Mouse (Mus musculus) embryonic facial prominence, embryonic 10.5 days (tissue): ENCODE measurements around the gene Il9. TPM values are rescaled to one million over a fixed set of nuclear protein-coding genes. Genes with fewer than 3 reads are reported as not detected.

Experiments
- DNase-seq: peaks from one replicate; pipeline ENCODE4 v3.0.0-alpha.2; 2017; ENCODE audit warnings: low spot score
- H3K27ac ChIP-seq: fragments of 300-500 bp; sonication (generic); replicated peaks from 2 replicates; pipeline ENCODE4 v1.5.1; 2016; ENCODE audit warnings: mild to moderate bottlenecking
- H3K27me3 ChIP-seq: fragments of 300-500 bp; sonication (generic); replicated peaks from 2 replicates; pipeline ENCODE4 v1.6.1; 2016; ENCODE audit warnings: low read depth, mild to moderate bottlenecking; ENCODE audit not compliant: poor library complexity, severe bottlenecking
- H3K36me3 ChIP-seq: fragments of 300-500 bp; sonication (generic); replicated peaks from 2 replicates; pipeline ENCODE4 v1.6.1; 2016; ENCODE audit warnings: mild to moderate bottlenecking, moderate library complexity
- H3K4me1 ChIP-seq: fragments of 300-500 bp; sonication (generic); 2 replicates; pipeline ENCODE4 v1.6.1; 2016
- H3K4me3 ChIP-seq: fragments of 300-500 bp; sonication (generic); 2 replicates; pipeline ENCODE4 v1.5.1; 2016; ENCODE audit warnings: mild to moderate bottlenecking, moderate library complexity
- H3K9me3 ChIP-seq: fragments of 300-500 bp; sonication (generic); 2 replicates; pipeline ENCODE4 v1.6.1; 2016; ENCODE audit warnings: mild to moderate bottlenecking
- WGBS: fragments of 180-500 bp; shearing (Covaris S2); methylation state at CpG from one replicate; pipeline ENCODE4 v1.1.7; 2016; 5-methylcytosine and 5-hydroxymethylcytosine counted together
- polyA plus RNA-seq: library from polyadenylated mRNA; unstranded; fragments of >200 nt; fragmentation: Nextera tagmentation; extraction: Ambion mirVana; gene quantifications from 2 replicates; pipeline ENCODE4 v1.2.1, GENCODE M21; 2016

The Il9 gene
- polyA plus RNA-seq, 1 experiment from 2014 or later = not detected

GRCm38 (mm10) chr13:56467786-56468185 lies 14.3 kb downstream of the Il9 start:
- WGBS = 92% methylated on average over 7 of the region's 7 CpGs
- no peak for DNase-seq
- H3K4me3 ChIP-seq = no peak overlapping the region
- H3K27me3 ChIP-seq = no peaks in the 10 kb centered on the region
- H3K27ac ChIP-seq = no peak overlapping the region
- H3K9me3 ChIP-seq = no peaks in the 10 kb centered on the region
- peaks cover 5% of the 10 kb centered on the region; the same call in 1 of the 2 replicates for H3K4me1 ChIP-seq
- H3K36me3 ChIP-seq = no peaks in the 10 kb centered on the region

- no peaks in the 10 kb centered on the region for H3K9me3 ChIP-seq
- H3K4me1 ChIP-seq = peaks cover 5% of the 10 kb centered on the region; the same call in 1 of the 2 replicates
- H3K27ac ChIP-seq = no peak overlapping the region
- WGBS = 80% methylated on average over 6 of the region's 6 CpGs
- DNase-seq = no peak
- H3K27me3 ChIP-seq = no peaks in the 10 kb centered on the region
- H3K36me3 ChIP-seq = no peaks in the 10 kb centered on the region
- no peak overlapping the region for H3K4me3 ChIP-seq
Observed at GRCm38 (mm10) chr13:56463750-56464149, 18.3 kb downstream of the Il9 start.

DNA sequence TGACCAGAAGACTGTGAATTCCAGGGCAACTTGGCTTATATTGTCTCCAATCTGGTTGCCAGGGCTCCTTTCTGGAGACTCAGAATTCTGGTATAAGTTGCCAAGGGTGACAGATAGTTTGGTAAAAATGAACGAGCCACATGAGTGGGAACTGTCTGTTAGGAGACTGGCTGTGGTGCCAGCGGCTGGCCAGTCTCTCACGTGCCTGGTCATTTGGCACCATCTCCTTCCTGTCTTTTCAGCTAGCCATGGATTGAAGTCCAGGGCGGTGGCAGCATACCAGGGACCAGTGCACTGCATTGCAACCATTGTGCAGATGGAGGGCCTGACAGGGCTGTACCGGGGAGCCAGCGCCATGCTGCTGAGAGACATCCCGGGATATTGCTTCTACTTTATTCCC lies 18.8 kb downstream of the Il9 start:
- Histone ChIP-seq H3K4me1 (peaks cover 7% of the 10 kb centered on the region; the same call in 1 of the 2 replicates), H3K9me3 (no peaks in the 10 kb centered on the region), H3K27me3 (no peaks in the 10 kb centered on the region), H3K27ac (no peak overlapping the region), H3K36me3 (no peaks in the 10 kb centered on the region), H3K4me3 (no peak overlapping the region)
- 91% methylated on average over 7 of the region's 7 CpGs for WGBS
- DNase-seq = no peak

- WGBS = 88% methylated on average over 4 of the region's 4 CpGs
- H3K4me3 ChIP-seq = no peak overlapping the region
- no peaks in the 10 kb centered on the region for H3K9me3 ChIP-seq
- H3K27ac ChIP-seq = no peak overlapping the region
- DNase-seq = no peak
- H3K36me3 ChIP-seq = no peaks in the 10 kb centered on the region
- H3K27me3 ChIP-seq = no peaks in the 10 kb centered on the region
- H3K4me1 ChIP-seq = peaks cover 10% of the 10 kb centered on the region; the same call in 1 of the 2 replicates
Observed at GRCm38 (mm10) chr13:56462791-56463190, 19.3 kb downstream of the Il9 start.

DNA sequence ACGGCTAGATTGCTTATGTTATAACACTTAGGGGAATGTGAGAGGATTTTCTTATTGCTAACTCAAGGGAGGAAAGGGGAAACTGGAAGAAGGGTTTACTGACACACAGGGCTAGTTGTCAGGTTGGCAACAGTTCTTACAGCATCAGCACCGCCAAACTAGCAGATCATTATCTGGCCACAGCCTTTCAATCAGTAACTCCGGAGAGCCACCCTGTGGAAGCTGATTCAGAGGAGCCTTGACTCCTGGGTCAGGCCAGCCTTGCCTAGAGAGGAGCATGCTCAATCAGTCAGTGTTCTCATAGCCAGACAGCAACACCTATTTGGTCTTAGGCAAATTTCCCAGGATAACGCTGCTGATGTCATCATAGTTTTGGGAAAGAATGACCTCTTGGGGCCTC lies 20.6 kb downstream of the Il9 start:
- DNase-seq = no peak
- no peak overlapping the region for H3K4me3 ChIP-seq
- 84% methylated on average over 4 of the region's 4 CpGs for WGBS
- no peaks in the 10 kb centered on the region for H3K27me3 ChIP-seq
- no peak overlapping the region for H3K27ac ChIP-seq
- H3K36me3 ChIP-seq = no peaks in the 10 kb centered on the region
- peaks cover 14% of the 10 kb centered on the region; the same call in 1 of the 2 replicates for H3K4me1 ChIP-seq
- H3K9me3 ChIP-seq = no peaks in the 10 kb centered on the region

GRCm38 (mm10) chr13:56458001-56458400 lies 24.0 kb downstream of the Il9 start:
- peaks cover 9% of the 10 kb centered on the region; the same call in 1 of the 2 replicates for H3K4me1 ChIP-seq
- no peak for DNase-seq
- 48% methylated on average over 9 of the region's 9 CpGs for WGBS

GRCm38 (mm10) chr13:56450035-56450434 lies 32.0 kb downstream of the Il9 start:
- no peak overlapping the region for H3K4me3 ChIP-seq
- H3K36me3 ChIP-seq = no peaks in the 10 kb centered on the region
- H3K27me3 ChIP-seq = peaks cover 7% of the 10 kb centered on the region; the same call in 1 of the 2 replicates
- 89% methylated on average over 8 of the region's 8 CpGs for WGBS
- no peak overlapping the region for H3K27ac ChIP-seq
- no peaks in the 10 kb centered on the region for H3K9me3 ChIP-seq
- no peak for DNase-seq
- H3K4me1 ChIP-seq = 0 out of 2 replicates have a peak, but pooled peaks cover 7% of the 10 kb centered on the region

More at GRCm38 (mm10) chr13:56458001-56458400, 24.0 kb downstream of the Il9 start:
- H3K4me3 ChIP-seq = no peak overlapping the region
- no peaks in the 10 kb centered on the region for H3K27me3 ChIP-seq
- H3K36me3 ChIP-seq = no peaks in the 10 kb centered on the region
- no peak overlapping the region for H3K27ac ChIP-seq
- no peaks in the 10 kb centered on the region for H3K9me3 ChIP-seq

DNA sequence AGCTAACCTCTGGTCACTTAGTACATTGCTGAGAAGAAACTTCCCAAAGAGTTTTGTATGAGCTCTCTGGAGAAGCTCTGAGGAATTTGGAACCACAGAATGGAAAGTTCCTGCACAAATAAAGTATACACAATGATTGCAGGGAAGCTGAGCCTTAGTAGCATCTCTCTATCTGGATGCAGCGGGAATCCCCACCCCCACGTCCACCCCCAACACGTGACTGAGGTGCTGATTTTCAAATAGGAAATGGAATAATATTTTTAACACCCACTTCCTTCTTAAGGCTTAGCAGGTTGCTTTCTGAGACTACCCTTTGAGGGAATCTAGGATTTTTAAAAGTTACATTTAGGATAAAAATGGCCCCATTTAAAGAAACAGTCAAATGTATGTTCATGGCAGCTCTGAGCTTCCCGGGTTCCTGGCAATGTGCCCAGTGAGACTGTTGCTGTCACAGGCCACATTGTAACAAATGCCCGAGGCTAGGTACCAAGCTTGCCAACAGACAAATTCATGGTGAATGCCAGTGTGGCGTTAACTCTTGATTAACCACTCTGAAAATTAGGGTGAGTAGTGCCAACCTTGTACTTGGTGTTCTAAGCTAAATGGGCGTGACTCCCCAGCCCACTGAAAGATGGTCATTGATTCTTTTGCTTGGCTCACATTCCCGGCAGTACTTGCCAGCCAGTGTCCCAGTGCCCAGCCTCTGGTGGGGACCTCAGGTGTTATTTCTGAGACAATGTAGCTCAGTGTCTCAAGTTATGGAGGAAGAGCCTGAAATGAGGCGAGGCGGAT lies 32.6 kb downstream of the Il9 start:
- no peaks in the 10 kb centered on the region for H3K9me3 ChIP-seq
- DNase-seq = no peak
- 0 out of 2 replicates have a peak, but pooled peaks cover 7% of the 10 kb centered on the region for H3K4me1 ChIP-seq
- 84% methylated on average over 10 of the region's 10 CpGs for WGBS
- H3K27me3 ChIP-seq = peaks cover 7% of the 10 kb centered on the region; the same call in 1 of the 2 replicates
- H3K36me3 ChIP-seq = no peaks in the 10 kb centered on the region
- no peak overlapping the region for H3K4me3 ChIP-seq
- no peak overlapping the region for H3K27ac ChIP-seq

DNA sequence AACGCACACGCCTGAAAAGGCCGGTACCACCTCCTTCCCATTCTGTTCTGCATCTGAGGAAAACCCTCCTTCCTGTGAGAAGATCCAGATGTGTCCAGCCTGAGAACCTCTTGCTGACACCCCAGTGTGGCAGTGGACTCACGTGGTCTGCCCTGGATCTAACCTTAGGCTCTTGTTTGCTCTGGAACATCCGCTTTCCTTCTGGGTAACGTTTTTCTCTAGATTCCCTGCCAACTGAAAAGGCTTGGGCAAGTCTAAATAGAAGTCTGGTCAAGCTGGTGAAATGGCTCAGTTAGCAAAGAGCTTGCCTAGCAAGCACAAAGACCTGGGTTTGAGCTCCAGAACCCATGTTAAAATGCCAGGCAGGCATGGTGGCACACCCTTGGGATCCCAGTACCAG lies 37.0 kb downstream of the Il9 start:
- H3K4me1 ChIP-seq = peaks cover 13% of the 10 kb centered on the region
- no peaks in the 10 kb centered on the region for H3K36me3 ChIP-seq
- H3K27me3 ChIP-seq = peaks cover 20% of the 10 kb centered on the region
- DNase-seq = no peak
- H3K9me3 ChIP-seq = no peaks in the 10 kb centered on the region
- no peak overlapping the region for H3K4me3 ChIP-seq
- H3K27ac ChIP-seq = no peak overlapping the region
- 91% methylated on average over 6 of the region's 6 CpGs for WGBS

DNA sequence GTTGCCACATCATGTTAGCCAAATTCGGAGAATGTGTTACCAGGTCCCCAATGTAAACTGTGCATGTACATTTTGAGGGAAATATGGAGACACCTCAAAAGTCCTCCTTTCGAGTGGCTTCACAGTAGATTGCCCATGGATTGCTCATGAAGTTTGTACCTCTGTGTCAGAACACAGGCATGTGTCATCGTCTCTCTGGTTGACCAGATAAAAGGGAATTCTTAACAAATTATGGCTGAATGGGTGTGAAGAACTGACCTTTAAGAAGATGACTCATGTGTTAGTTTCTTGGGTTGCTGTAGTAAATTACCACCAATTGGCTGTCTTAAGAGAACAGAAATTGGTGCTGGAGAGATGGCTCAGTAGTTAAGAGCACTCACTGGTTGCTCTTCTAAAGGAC lies 37.9 kb downstream of the Il9 start:
- no peak for DNase-seq
- no peaks in the 10 kb centered on the region for H3K36me3 ChIP-seq
- H3K4me3 ChIP-seq = no peak overlapping the region
- no peak overlapping the region for H3K27ac ChIP-seq
- H3K9me3 ChIP-seq = no peaks in the 10 kb centered on the region
- 90% methylated on average over 3 of the region's 3 CpGs for WGBS
- H3K27me3 ChIP-seq = peaks cover 29% of the 10 kb centered on the region
- H3K4me1 ChIP-seq = peaks cover 13% of the 10 kb centered on the region

DNA sequence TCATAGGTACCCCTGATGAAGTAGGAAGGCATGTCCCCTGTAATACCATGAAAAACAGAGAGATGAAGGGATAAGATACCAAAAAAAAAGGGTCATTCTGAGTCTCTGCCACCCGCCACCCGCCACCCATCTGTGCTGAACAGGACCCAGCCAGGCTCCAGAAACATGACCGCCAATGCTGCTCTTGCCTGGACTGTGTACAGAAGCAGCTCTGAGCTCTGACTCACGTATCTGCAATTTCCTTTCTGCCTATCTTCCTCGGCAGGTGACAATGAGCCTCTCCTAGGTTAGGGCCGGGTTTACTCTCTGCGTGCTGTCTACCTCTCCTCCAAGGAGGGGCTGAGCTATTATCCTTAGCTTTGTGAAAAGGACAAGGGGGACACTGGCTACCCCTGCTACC lies 38.6 kb downstream of the Il9 start:
- Histone ChIP-seq H3K27ac (no peak overlapping the region), H3K27me3 (peaks cover 31% of the 10 kb centered on the region), H3K4me1 (peaks cover 19% of the 10 kb centered on the region), H3K4me3 (no peak overlapping the region), H3K9me3 (no peaks in the 10 kb centered on the region), H3K36me3 (no peaks in the 10 kb centered on the region)
- WGBS = 81% methylated on average over 7 of the region's 7 CpGs
- no peak for DNase-seq

DNA sequence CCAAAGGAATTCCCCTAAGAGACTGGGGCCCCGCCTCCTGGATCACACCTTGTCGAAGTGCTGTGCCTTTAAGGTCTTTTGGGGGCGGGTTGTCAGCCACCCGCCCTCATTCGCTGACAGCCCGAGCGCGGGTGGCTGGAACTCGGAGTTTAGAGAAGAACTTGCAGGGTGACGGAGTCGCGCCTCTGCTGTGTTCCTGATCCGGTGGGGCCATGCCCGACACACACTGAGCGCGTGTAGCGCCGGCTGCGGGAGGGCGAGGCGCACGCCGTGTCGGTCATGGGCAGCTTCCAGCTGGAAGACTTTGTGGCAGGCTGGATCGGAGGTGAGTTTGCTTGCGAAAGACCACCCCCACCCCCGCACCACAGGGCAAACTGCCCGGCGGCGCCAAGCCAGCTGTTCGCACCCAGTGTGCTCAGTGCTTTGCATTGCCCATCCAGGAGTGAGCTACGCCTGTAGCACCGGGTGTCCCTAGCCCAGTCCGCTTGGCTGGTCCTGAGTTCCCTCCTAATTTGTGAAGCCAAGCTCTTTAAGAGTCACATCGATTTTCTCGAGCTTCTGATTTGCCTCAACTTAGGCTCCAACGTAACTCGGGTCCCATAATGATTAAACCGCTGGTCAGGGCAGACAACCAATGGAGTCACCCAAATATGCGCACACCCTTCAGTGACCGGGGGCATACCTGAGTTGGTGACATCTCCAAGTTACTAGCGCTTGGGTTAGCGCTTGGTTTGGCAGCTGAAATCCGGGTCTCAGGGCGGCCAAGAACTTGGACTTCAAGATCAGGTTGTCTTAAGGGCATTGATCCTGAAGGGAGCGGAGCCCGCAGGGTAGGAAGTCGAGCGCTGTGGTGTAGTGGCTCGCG lies 43.6 kb downstream of the Il9 start, which contains the start of gene Slc25a48:
TSS of gene Slc25a48 (plus strand) at position 145 of the 865 bp plus-strand sequence.
- Histone ChIP-seq H3K27ac (no peak within 1 kb of the TSS), H3K36me3 (no peaks in the 10 kb centered on the region), H3K4me1 (peaks cover 32% of the 10 kb centered on the region), H3K4me3 (peak within 1 kb of the TSS; percentile 55), H3K9me3 (no peaks in the 10 kb centered on the region), H3K27me3 (peaks cover 76% of the 10 kb centered on the region)
- 3% methylated on average over 51 of the region's 51 CpGs for WGBS
- DNase-seq = peak; percentile 65
